Mouse (Mus musculus) limb, embryonic 14.5 days (tissue): ENCODE results near the gene Icos. TPM values are rescaled to one million over a fixed set of nuclear protein-coding genes. Genes with fewer than 3 reads are reported as not detected.

Experiments
- ATAC-seq: fragments of 200-750 bp; cut with Nextera tagmentation; 2 replicates; pipeline ENCODE4 v1.8.0; 2017; ENCODE audit warnings: low read depth, moderate number of reproducible peaks, moderate TSS enrichment; ENCODE audit not compliant: low FRiP score
- DNase-seq: peaks from one replicate; pipeline ENCODE4 v3.0.0-alpha.2; 2015; ENCODE audit warnings: low spot score
- H3K27ac ChIP-seq: fragments of 300-500 bp; sonication (generic); replicated peaks from 2 replicates; pipeline ENCODE4 v1.5.1; 2014; ENCODE audit warnings: low read depth, mild to moderate bottlenecking, low read length, moderate library complexity, mixed read lengths
- H3K27me3 ChIP-seq: fragments of 300-500 bp; sonication (generic); 2 replicates; pipeline ENCODE4 v1.6.1; 2014; ENCODE audit warnings: low read length, mixed read lengths; ENCODE audit not compliant: control insufficient read depth, insufficient read depth
- H3K36me3 ChIP-seq: fragments of 300-500 bp; sonication (generic); 2 replicates; pipeline ENCODE4 v1.6.1; 2014; ENCODE audit warnings: mild to moderate bottlenecking, low read length, moderate library complexity, mixed read lengths; ENCODE audit not compliant: control insufficient read depth, insufficient read depth
- H3K4me1 ChIP-seq: fragments of 300-500 bp; sonication (generic); 2 replicates; pipeline ENCODE4 v1.6.1; 2014; ENCODE audit warnings: antibody characterized with exemption, low read length, mixed read lengths; ENCODE audit not compliant: control insufficient read depth, insufficient read depth
- H3K4me2 ChIP-seq: fragments of 300-500 bp; sonication (generic); replicated peaks from 2 replicates; pipeline ENCODE4 v1.6.1; 2014; ENCODE audit warnings: low read depth, mild to moderate bottlenecking, low read length, moderate library complexity; ENCODE audit not compliant: severe bottlenecking
- H3K4me3 ChIP-seq: fragments of 300-500 bp; sonication (generic); replicated peaks from 2 replicates; pipeline ENCODE4 v1.5.1; 2014; ENCODE audit warnings: low read length
- H3K9ac ChIP-seq: fragments of 300-500 bp; sonication (generic); 2 replicates; pipeline ENCODE4 v1.6.1; 2014; ENCODE audit warnings: mild to moderate bottlenecking, low read depth, low read length, moderate library complexity; ENCODE audit not compliant: severe bottlenecking
- H3K9me3 ChIP-seq: fragments of 300-500 bp; sonication (generic); 2 replicates; pipeline ENCODE4 v1.6.1; 2016; ENCODE audit warnings: low read length; ENCODE audit not compliant: control insufficient read depth
- POLR2A ChIP-seq: fragments of 200-500 bp; IDR thresholded peaks from 2 replicates; pipeline ENCODE4 v1.8.0; 2012; ENCODE audit warnings: inconsistent platforms, mild to moderate bottlenecking, moderate library complexity, borderline replicate concordance; ENCODE audit not compliant: insufficient read depth, insufficient read length; ENCODE audit errors: extremely low read depth
- WGBS: fragments of 180-500 bp; shearing (Covaris S2); extraction: QIAGEN DNeasy Blood & Tissue Kit; methylation state at CpG from one replicate; pipeline ENCODE4 v1.1.7; 2014; 5-methylcytosine and 5-hydroxymethylcytosine counted together
- polyA plus RNA-seq, 2 experiments: library from polyadenylated mRNA; depleted of rRNA in 1 of 2; stranded (reverse) in 1 of 2; unstranded in 1 of 2; fragments of >200 nt; fragmentation: Nextera tagmentation in 1 of 2; extraction: Ambion mirVana in 1 of 2; gene quantifications; 2 replicates each; pipeline versions ENCODE4 v1.2.1 to v1.2.3; 2012 to 2014

Icos gene
- polyA plus RNA-seq, 2 experiments: 0.62 to 0.65 TPM

DNA sequence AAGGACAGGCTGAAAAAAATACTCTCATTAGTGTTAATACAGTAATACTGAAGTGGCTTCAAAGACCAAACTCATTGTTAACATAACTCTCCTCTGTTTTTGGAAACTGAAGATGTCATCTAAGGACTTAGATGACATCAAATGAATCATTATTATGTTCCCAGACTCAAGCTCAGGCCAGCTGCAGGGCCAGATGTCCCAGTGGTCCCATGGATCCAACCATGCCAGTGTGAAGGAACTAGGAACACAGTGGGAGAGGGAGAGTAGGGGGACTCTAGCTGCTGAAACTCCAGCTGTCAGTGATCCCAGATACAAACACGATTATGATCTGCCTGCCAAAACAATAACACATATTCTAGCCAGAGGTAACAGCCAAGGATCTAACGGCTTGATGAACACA lies 39.5 kb upstream of the Icos start:
- Histone ChIP-seq H3K4me2 (no peak overlapping the region), H3K4me1 (0 out of 2 replicates have a peak, but pooled peaks cover 2% of the 10 kb centered on the region), H3K9me3 (no peaks in the 10 kb centered on the region), H3K4me3 (no peak overlapping the region), H3K27me3 (no peaks in the 10 kb centered on the region), H3K36me3 (no peaks in the 10 kb centered on the region), H3K9ac (no peak overlapping the region), H3K27ac (no peak overlapping the region)
- WGBS: 80% methylated on average over 2 of the region's 2 CpGs
- no peak for DNase-seq
- no peak for ATAC-seq
- TF ChIP-seq POLR2A: no peak

DNA sequence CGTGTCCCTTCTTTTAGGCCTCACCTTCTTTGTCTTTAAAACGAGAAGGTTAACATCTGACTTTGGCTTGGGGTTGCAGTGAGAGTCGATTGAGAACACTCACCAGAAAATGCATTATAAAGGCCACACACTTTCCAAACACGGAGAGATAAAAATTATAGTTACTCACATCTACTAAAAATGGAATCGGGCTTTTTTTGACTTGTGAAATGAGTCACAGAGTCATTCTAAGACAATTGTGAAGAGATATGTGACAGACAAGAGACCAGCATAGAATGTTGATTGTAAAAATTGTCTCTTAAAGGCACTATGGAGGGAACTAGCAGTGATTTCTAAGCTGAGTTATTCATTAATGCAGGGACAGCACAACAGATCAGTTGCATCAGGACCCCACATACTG lies 38.8 kb upstream of the Icos start:
- H3K36me3 ChIP-seq: no peaks in the 10 kb centered on the region
- 0 out of 2 replicates have a peak, but pooled peaks cover 2% of the 10 kb centered on the region for H3K4me1 ChIP-seq
- WGBS: 89% methylated on average over 5 of the region's 5 CpGs
- H3K9me3 ChIP-seq: no peaks in the 10 kb centered on the region
- H3K4me2 ChIP-seq: no peak overlapping the region
- H3K4me3 ChIP-seq: no peak overlapping the region
- ATAC-seq (no peak), DNase-seq (no peak)
- no peaks in the 10 kb centered on the region for H3K27me3 ChIP-seq
- no peak for TF ChIP-seq POLR2A
- H3K27ac ChIP-seq: no peak overlapping the region
- H3K9ac ChIP-seq: no peak overlapping the region

DNA sequence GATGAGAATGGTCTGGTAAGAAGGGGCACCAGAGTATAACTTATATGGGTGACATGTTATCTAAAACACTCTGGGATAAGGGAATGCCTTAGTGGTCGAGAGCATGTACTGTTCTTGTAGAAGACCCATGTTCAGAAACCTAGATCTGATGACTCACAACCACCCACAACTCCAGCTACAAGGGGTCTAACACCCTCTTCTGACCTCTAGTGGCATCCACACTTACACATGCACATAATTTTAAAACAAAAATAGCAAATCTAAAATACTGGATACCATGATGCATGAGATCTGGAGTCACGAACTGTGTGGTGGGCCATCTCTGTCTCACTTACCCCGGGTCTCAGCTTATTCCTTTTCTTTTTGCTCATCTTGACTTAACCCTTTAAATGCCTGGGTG lies 37.7 kb upstream of the Icos start:
- Histone ChIP-seq H3K4me2 (no peak overlapping the region), H3K9me3 (no peaks in the 10 kb centered on the region), H3K9ac (no peak overlapping the region), H3K36me3 (no peaks in the 10 kb centered on the region), H3K27ac (no peak overlapping the region), H3K4me3 (no peak overlapping the region), H3K4me1 (0 out of 2 replicates have a peak, but pooled peaks cover 2% of the 10 kb centered on the region), H3K27me3 (no peaks in the 10 kb centered on the region)
- DNase-seq (no peak), ATAC-seq (no peak)
- TF ChIP-seq POLR2A: no peak
- WGBS: 80% methylated on average over 3 of the region's 3 CpGs

DNA sequence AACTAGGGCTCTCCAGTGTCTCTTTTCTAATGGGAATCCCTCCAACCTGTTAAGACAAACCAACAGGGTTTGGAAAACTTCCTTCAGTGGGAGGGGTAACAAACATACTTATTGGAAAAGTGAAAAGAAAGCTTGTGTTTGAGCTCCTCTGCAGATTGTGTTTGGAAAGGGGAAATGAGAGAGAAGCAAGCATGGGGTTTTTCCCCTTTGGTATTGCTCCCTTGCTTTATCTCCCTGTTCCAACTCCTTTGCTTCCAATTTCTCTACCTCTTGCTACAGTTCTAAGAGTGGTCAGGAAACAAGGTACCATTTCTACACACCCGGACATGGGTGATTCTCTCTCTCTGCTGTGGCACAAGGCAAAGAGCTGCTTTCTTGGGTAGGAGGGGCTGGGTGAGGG lies 37.1 kb upstream of the Icos start:
- DNase-seq (no peak), ATAC-seq (no peak)
- Histone ChIP-seq H3K4me2 (no peak overlapping the region), H3K9me3 (no peaks in the 10 kb centered on the region), H3K4me3 (no peak overlapping the region), H3K27me3 (no peaks in the 10 kb centered on the region), H3K27ac (no peak overlapping the region), H3K9ac (no peak overlapping the region), H3K36me3 (no peaks in the 10 kb centered on the region), H3K4me1 (0 out of 2 replicates have a peak, but pooled peaks cover 2% of the 10 kb centered on the region)
- TF ChIP-seq POLR2A: no peak
- 94% methylated on average over 1 of the region's 1 CpGs for WGBS

DNA sequence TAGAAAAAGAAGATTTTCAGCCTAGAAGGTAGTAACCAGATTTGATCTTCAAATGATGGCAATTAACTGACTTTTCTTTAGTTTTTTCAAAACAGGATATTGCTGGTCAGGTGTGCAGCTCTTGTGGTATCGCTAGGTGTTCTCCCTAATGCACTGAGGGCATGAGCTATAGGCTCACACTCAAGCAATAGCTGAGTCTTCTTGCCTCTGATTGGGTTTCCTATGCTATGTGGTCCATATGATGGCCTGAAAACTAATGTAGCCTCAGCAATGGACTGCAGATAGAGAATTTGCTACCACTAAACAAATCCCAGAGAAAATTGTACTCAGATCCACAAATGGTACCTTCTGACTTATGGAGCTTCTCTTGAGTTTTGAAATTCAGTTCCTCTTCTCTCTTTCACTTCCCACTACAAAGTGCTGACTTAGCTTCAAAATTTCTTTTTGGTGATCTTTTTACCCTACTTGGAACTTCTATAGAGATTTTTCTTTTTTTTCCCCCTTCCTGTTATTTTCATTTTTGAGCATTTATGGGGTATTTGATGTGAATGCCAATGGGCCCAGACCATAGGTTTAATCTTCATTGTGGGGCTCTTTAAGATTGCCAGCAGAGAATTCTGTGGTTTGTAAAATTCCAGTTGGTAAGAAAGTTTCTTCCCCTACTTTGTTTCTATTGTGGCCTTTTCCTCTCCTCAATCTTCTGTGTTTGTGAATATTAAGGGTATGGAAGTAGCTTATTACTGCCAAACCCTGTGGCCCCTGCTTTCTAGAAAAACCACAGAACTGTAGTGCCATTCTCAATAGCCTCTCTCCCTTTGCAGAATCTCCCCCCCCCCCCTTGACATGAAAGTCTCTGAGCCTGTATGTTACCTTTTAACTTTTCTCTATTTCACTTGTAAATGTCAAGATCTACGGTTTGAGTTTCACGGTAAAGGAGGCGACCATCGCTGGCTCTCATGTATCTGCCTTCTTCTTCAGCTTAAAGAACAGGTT lies 36.4 kb upstream of the Icos start:
- Histone ChIP-seq H3K27me3 (no peaks in the 10 kb centered on the region), H3K9me3 (no peaks in the 10 kb centered on the region), H3K9ac (no peak overlapping the region), H3K36me3 (no peaks in the 10 kb centered on the region), H3K27ac (no peak overlapping the region), H3K4me2 (no peak overlapping the region), H3K4me1 (0 out of 2 replicates have a peak, but pooled peaks cover under 1% of the 10 kb centered on the region), H3K4me3 (no peak overlapping the region)
- 91% methylated on average over 5 of the region's 5 CpGs for WGBS
- ATAC-seq (no peak), DNase-seq (no peak)
- no peak for TF ChIP-seq POLR2A
